15 mouse cellular contexts compared by ENCODE assay signal in the genomic region with DNA sequence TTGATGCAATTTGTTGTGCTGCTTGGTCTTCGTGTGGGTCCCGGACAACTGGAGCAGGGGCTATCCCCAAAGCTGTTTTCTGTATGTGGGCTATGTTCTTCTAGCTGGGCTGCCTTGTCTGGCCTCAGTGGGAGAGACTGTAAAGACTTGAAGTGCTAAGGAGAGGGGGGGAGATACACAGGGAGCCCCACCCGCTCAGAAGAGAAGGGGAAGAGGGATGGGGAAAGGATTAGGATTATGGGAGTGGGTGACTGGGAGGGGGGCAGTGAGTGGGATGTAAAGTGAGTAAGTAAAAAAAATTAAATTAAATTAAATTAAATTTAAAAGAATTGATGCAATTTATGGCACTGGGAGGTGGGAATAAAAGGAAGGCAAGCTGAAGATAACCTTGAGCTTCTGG.
"Had no signal": no experiment of that assay in that cellular context is flagged by ENCODE, and none has a peak within 500 bp of the region (broad histone marks: within the 10 kb centered on the region; RNA-seq: fewer than 3 reads in every experiment).

No protein-coding gene starts in this region.

- H3K9me3 ChIP-seq: liver, embryonic 13.5 days; liver, embryonic 15.5 days; megakaryocyte, embryonic 14.5 days; midbrain, embryonic 12.5 days; neural tube, embryonic 12.5 days; stomach, embryonic 15.5 days had no signal

- H3K27me3 ChIP-seq: liver, embryonic 13.5 days; liver, embryonic 15.5 days; megakaryocyte, embryonic 14.5 days; midbrain, embryonic 12.5 days; neural tube, embryonic 12.5 days; stomach, embryonic 15.5 days had no signal

- DNase-seq: liver, embryonic 13.5 days; liver, postnatal 0 days; lung, adult 2 months; midbrain, embryonic 14.5 days; right cerebral cortex, postnatal 14 days; thymus, adult 2 months; thymus, postnatal 25 days; thymus, postnatal 4 days had no signal

- ATAC-seq: liver, postnatal 0 days had no signal

- H3K36me3 ChIP-seq: liver, embryonic 13.5 days; liver, embryonic 15.5 days; midbrain, embryonic 12.5 days; neural tube, embryonic 12.5 days; stomach, embryonic 15.5 days had no signal

- H3K27ac ChIP-seq: liver, embryonic 13.5 days; liver, embryonic 15.5 days; macrophage; midbrain, embryonic 12.5 days; neural tube, embryonic 12.5 days; stomach, embryonic 15.5 days; stomach, postnatal 0 days had no signal

- H3K9ac ChIP-seq: liver, embryonic 13.5 days; liver, embryonic 15.5 days; liver, postnatal 0 days; midbrain, embryonic 12.5 days; neural tube, embryonic 12.5 days; stomach, embryonic 15.5 days had no signal

- H3K4me2 ChIP-seq: liver, embryonic 13.5 days; liver, embryonic 15.5 days; midbrain, embryonic 12.5 days; neural tube, embryonic 12.5 days; stomach, embryonic 15.5 days had no signal

- H3K4me1 ChIP-seq: liver, embryonic 15.5 days; neural tube, embryonic 12.5 days; stomach, embryonic 15.5 days had no signal

- H3K4me3 ChIP-seq: liver, embryonic 13.5 days; liver, embryonic 15.5 days; megakaryocyte, embryonic 14.5 days; midbrain, embryonic 12.5 days; neural tube, embryonic 12.5 days; stomach, embryonic 15.5 days had no signal
